Mouse (Mus musculus) hematopoietic stem cell, adult 5-6 weeks (primary cell): ENCODE results near the gene Colgalt1. TPM values are rescaled to one million over a fixed set of nuclear protein-coding genes. Genes with fewer than 3 reads are reported as not detected.

ENCODE experiments used
- ATAC-seq, 2 experiments: fragments of 125-278 bp in 1 of 2; replicated peaks in 1 of 2; 2 replicates each; pipeline ENCODE4 v1.8.0; 2016 to 2017; ENCODE audit warnings: inconsistent platforms in 2 of 2, mild to moderate bottlenecking in 2 of 2, moderate number of reproducible peaks in 2 of 2, low read depth in 1 of 2, moderate TSS enrichment in 1 of 2; ENCODE audit not compliant: low FRiP score in 2 of 2, poor library complexity in 2 of 2, severe bottlenecking in 2 of 2, insufficient read depth in 1 of 2, low TSS enrichment in 1 of 2
- total RNA-seq: library from RNA; stranded (forward); fragments of 172-1452, 232-1000 nt; gene quantifications from 2 replicates; pipeline ENCODE4 v1.2.3, GENCODE M21; 2017

Gene Colgalt1
- total RNA-seq = 53.6 and 78.4 TPM in 2 replicates

GRCm38 (mm10) chr8:71610822-71611651 is at the start of gene Colgalt1:
Gene Colgalt1 (plus strand): TSS chr8:71610998.
- peak; percentile 97 for ATAC-seq

GRCm38 (mm10) chr8:71561401-71561800 is 49.4 kb upstream of the Colgalt1 start:
- ATAC-seq = peak; percentile 56 to 60

- ATAC-seq = peak; percentile 63 to 75
Observed at GRCm38 (mm10) chr8:71562751-71563150, 48.0 kb upstream of the Colgalt1 start.

- no peak for ATAC-seq
Observed at GRCm38 (mm10) chr8:71563992-71564391, 46.8 kb upstream of the Colgalt1 start.

- no peak for ATAC-seq
Observed at GRCm38 (mm10) chr8:71566501-71566900, 44.3 kb upstream of the Colgalt1 start, which contains the start of gene Nxnl1. Gene Nxnl1 (minus strand): TSS chr8:71566601.

GRCm38 (mm10) chr8:71567587-71567986 is 43.2 kb upstream of the Colgalt1 start:
- no peak for ATAC-seq

- ATAC-seq = no peak
Observed at GRCm38 (mm10) chr8:71568387-71568937, 42.3 kb upstream of the Colgalt1 start, which contains the start of gene Slc27a1. Gene Slc27a1 (plus strand): TSS chr8:71568882.

GRCm38 (mm10) chr8:71568941-71569340 is 41.9 kb upstream of the Colgalt1 start:
- no peak for ATAC-seq

GRCm38 (mm10) chr8:71569366-71570290 is 41.2 kb upstream of the Colgalt1 start:
- peak; percentile 59 to 62 for ATAC-seq

GRCm38 (mm10) chr8:71570291-71570954 is 40.4 kb upstream of the Colgalt1 start:
- peak; percentile 77 to 89 for ATAC-seq

GRCm38 (mm10) chr8:71572077-71572476 is 38.7 kb upstream of the Colgalt1 start:
- no peak for ATAC-seq

- no peak for ATAC-seq
Observed at GRCm38 (mm10) chr8:71572847-71573633, 37.8 kb upstream of the Colgalt1 start.

- ATAC-seq = no peak
Observed at GRCm38 (mm10) chr8:71574426-71574825, 36.4 kb upstream of the Colgalt1 start.

- no peak for ATAC-seq
Observed at GRCm38 (mm10) chr8:71575020-71575419, 35.8 kb upstream of the Colgalt1 start.

GRCm38 (mm10) chr8:71577856-71578387 is 32.9 kb upstream of the Colgalt1 start:
- no peak for ATAC-seq

- ATAC-seq = no peak
Observed at GRCm38 (mm10) chr8:71579009-71579408, 31.8 kb upstream of the Colgalt1 start.
